Mouse (Mus musculus) liver, embryonic 13.5 days (tissue): ENCODE results near the gene Slc6a8. TPM values are rescaled to one million over a fixed set of nuclear protein-coding genes. Genes with fewer than 3 reads are reported as not detected.

ENCODE experiments used
- ATAC-seq: fragments of 200-750 bp; cut with Nextera tagmentation; 2 replicates; pipeline ENCODE4 v1.8.0; 2017; ENCODE audit warnings: low read depth, mild to moderate bottlenecking, moderate number of reproducible peaks, moderate library complexity
- DNase-seq: peaks from one replicate; pipeline ENCODE4 v3.0.0; 2022
- H3K27ac ChIP-seq: fragments of 300-500 bp; sonication (generic); 2 replicates; pipeline ENCODE4 v1.5.1; 2015; ENCODE audit warnings: moderate library complexity, mild to moderate bottlenecking, inconsistent platforms
- H3K27me3 ChIP-seq: fragments of 300-500 bp; sonication (generic); 2 replicates; pipeline ENCODE4 v1.6.1; 2015; ENCODE audit warnings: mild to moderate bottlenecking, inconsistent platforms
- H3K36me3 ChIP-seq: fragments of 300-500 bp; sonication (generic); 2 replicates; pipeline ENCODE4 v1.6.1; 2015; ENCODE audit warnings: mild to moderate bottlenecking, inconsistent platforms
- H3K4me1 ChIP-seq: fragments of 300-500 bp; sonication (generic); replicated peaks from 2 replicates; pipeline ENCODE4 v1.6.1; 2015; ENCODE audit warnings: inconsistent platforms
- H3K4me2 ChIP-seq: fragments of 300-500 bp; sonication (generic); 2 replicates; pipeline ENCODE4 v1.6.1; 2015; ENCODE audit warnings: inconsistent platforms, mild to moderate bottlenecking, moderate library complexity
- H3K4me3 ChIP-seq: fragments of 300-500 bp; sonication (generic); replicated peaks from 2 replicates; pipeline ENCODE4 v1.5.1; 2015; ENCODE audit warnings: mild to moderate bottlenecking, inconsistent platforms
- H3K9ac ChIP-seq: fragments of 300-500 bp; sonication (generic); 2 replicates; pipeline ENCODE4 v1.6.1; 2015; ENCODE audit warnings: mild to moderate bottlenecking, inconsistent platforms
- H3K9me3 ChIP-seq: fragments of 300-500 bp; sonication (generic); replicated peaks from 2 replicates; pipeline ENCODE4 v1.6.1; 2016; ENCODE audit warnings: inconsistent platforms
- WGBS: fragments of 180-500 bp; shearing (Covaris S2); methylation state at CpG from one replicate; pipeline ENCODE4 v1.1.7; 2015; ENCODE audit not compliant: insufficient replicate concordance; 5-methylcytosine and 5-hydroxymethylcytosine counted together
- polyA plus RNA-seq: library from polyadenylated mRNA; unstranded; fragments of >200 nt; fragmentation: Nextera tagmentation; extraction: Ambion mirVana; gene quantifications from 2 replicates; pipeline ENCODE4 v1.2.1, GENCODE M21; 2015

The Slc6a8 gene
- polyA plus RNA-seq = 0.38 and 0.41 TPM in 2 replicates

DNA sequence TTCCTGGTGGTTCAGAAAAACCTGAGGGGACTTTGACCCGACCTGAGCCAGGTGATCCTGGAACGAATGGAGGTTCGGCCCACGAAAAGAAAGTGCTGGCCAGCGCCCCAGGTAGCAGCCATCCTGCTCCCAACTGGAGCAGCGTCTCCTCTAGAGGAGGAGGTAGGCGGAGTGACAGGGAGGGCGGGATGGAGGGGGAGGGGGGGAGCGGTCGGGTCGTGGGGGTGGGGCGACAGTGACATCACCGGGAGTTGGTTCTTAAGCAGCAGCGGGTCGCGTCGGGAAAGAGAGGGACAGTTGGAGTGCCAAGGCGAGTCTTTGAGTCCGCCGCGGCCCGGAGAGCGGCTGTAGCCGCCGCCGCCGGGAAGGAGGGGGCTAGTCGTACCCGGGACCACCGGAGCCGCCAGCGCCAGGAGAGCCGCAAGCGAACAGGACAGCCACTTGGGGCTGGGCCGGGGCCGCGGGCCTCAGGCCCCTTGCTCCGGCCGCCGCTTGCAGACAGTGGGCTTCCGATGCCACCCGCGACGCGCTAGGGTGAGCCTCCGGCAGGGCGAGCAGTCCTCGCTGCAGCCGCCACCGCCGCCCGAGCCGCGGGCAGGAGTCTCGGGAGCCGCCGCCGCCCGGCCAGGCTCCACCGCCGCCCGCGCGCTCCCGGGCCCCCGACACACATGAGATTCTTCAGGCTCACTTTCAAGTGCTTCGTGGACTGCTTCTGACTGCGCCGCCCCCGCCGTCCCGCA, at the start of gene Slc6a8:
Gene Slc6a8, plus strand, starts transcription at position 272 of the 740 bp plus-strand sequence.
- Histone ChIP-seq H3K4me1 (no peaks in the 10 kb centered on the region), H3K27me3 (peaks cover 36% of the 10 kb centered on the region), H3K4me3 (peak within 1 kb of the TSS; percentile 56), H3K4me2 (peak within 1 kb of the TSS; percentile 72), H3K9me3 (no peaks in the 10 kb centered on the region), H3K36me3 (no peaks in the 10 kb centered on the region), H3K27ac (no peak within 1 kb of the TSS), H3K9ac (peak within 1 kb of the TSS; percentile 64)
- DNase-seq (no peak), ATAC-seq (peak; percentile 62)
- 12% methylated on average over 61 of the region's 72 CpGs for WGBS

DNA sequence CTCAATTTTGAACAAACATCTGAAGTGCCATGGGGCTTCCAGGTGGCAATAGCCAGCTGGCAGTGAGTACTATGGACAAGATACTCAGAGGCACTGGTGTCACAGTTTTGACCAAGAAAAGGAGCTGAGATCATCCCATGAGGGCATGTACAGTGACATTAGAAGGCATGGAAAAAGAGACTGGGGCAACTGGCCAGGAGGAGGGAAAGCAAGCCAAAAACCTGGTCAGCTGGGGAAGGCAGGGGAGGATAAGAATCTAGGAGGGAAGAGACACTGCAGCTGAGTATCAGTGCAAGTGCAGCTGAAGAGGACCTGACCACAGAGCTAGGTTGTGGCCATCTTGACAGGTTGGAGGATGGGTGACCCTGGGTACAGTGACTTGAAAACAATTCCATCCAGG, 46.0 kb upstream of the Slc6a8 start:
- Histone ChIP-seq H3K4me2 (no peak overlapping the region), H3K4me1 (no peaks in the 10 kb centered on the region), H3K9ac (no peak overlapping the region), H3K27me3 (peaks cover 4% of the 10 kb centered on the region; the same call in 1 of the 2 replicates), H3K36me3 (no peaks in the 10 kb centered on the region), H3K27ac (no peak overlapping the region), H3K4me3 (no peak overlapping the region), H3K9me3 (no peaks in the 10 kb centered on the region)
- DNase-seq (no peak), ATAC-seq (no peak)

DNA sequence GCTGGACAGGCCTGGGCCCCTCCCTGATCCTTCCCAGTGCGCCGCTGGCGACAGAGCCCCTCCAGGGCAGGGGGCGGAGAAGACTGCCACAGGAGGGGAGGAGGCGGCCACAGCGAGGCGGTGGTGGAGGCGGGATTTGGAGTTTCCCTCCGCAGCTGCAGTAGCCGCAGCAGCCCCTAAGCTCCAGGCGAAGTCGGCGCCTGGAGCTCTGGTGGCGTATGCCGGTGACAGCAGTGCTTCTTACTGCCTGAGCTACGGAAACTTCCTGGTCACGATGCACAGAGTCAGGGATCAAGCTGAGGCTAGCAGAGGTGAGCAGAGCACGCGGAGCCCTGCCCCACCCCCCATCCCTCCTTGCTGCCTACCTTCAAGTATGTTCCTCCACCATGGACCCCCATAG, 37.5 kb upstream of the Slc6a8 start:
- H3K27me3 ChIP-seq = peaks cover 77% of the 10 kb centered on the region
- H3K9me3 ChIP-seq = no peaks in the 10 kb centered on the region
- ATAC-seq (no peak), DNase-seq (no peak)
- no peak overlapping the region for H3K9ac ChIP-seq
- H3K4me1 ChIP-seq = no peaks in the 10 kb centered on the region
- H3K36me3 ChIP-seq = no peaks in the 10 kb centered on the region
- H3K27ac ChIP-seq = no peak overlapping the region
- H3K4me3 ChIP-seq = no peak overlapping the region
- WGBS = 7% methylated on average over 19 of the region's 19 CpGs
- 0 out of 2 replicates have a peak overlapping the region, but pooled peaks have one; percentile 21 for H3K4me2 ChIP-seq

DNA sequence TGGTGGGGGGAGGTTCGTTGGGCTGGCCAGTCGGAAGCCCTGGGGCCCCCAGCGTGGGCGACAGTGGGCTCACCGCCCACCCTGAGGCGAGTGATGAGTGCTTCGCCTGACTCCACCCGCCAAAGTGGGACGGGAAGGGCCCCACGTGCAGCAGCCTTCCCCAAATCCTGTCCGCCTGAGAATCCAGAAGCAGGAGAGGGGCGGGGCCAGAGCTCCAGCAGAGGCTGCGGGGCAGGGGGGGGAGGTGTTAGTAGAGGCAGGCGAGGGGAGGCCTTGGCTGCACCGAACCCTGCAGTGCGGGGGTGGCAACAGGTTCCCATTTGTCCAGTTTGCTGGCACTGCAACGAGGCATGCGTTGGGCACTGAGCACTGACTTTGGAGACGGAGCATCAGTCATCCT, 35.5 kb upstream of the Slc6a8 start:
- 15% methylated on average over 19 of the region's 19 CpGs for WGBS
- no peaks in the 10 kb centered on the region for H3K36me3 ChIP-seq
- no peak overlapping the region for H3K9ac ChIP-seq
- no peak overlapping the region for H3K27ac ChIP-seq
- no peak overlapping the region for H3K4me3 ChIP-seq
- ATAC-seq = no peak
- DNase-seq = no peak
- H3K27me3 ChIP-seq = peaks cover 84% of the 10 kb centered on the region
- peak overlapping the region; percentile 39 for H3K4me2 ChIP-seq
- H3K4me1 ChIP-seq = no peaks in the 10 kb centered on the region
- no peaks in the 10 kb centered on the region for H3K9me3 ChIP-seq

DNA sequence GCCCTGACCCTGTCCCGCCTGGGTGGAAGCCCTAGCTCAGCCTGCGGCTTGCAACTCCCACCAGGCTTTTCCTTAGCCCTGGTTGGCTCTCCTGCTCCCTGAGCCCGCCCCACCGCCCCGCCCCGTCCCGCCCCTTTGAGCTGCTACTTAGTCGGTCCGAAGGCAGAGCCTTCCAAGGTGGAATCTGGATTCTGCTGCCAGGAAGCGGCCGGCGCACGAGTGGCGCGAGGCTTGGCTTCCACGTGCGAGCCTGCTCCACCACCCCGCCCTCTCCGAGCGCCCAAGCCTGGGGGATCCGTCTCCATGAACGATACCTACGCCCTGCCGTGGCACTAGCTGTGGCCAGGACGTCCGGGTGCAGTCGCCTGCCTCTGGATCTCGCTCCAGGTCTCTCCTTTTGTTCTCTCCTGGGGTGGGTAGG, 33.7 kb upstream of the Slc6a8 start, which contains the start of gene Dusp9:
Gene Dusp9, plus strand, starts transcription at position 165 of the 421 bp plus-strand sequence.
- peaks cover 77% of the 10 kb centered on the region for H3K27me3 ChIP-seq
- WGBS = 12% methylated on average over 28 of the region's 28 CpGs

DNA sequence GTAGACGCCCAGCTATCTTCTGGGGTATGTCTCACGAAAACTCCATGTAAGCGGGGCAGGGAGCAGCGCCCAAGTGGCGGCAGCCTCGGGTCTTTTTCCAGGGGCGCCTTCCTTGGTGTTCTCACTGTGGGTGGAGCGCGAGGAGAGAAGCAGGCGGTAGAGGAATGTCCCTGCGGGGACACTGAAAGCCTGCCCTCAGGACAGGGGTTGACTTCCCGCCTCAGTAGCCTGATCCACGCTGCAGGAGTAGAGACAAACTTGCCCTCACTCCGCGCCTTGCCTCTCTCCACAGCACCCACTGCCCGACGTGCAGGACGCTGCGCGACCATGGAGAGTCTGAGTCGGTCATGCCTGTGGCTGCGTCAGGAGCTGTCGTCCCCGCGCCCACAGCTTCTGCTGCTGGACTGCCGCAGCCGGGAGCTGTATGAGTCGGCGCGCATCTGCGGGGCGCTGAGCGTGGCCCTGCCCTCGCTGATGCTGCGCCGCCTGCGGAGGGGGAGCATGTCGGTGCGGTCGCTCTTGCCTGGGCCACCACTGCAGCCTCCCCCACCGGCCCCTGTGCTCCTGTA, 33.0 kb upstream of the Slc6a8 start:
- WGBS = 15% methylated on average over 41 of the region's 41 CpGs
- Histone ChIP-seq H3K9ac (peak overlapping the region; percentile 29; the same call in 1 of the 2 replicates), H3K4me1 (no peaks in the 10 kb centered on the region), H3K27me3 (peaks cover 70% of the 10 kb centered on the region), H3K36me3 (no peaks in the 10 kb centered on the region), H3K9me3 (no peaks in the 10 kb centered on the region), H3K27ac (no peak overlapping the region), H3K4me2 (peak overlapping the region; percentile 58), H3K4me3 (peak overlapping the region; percentile 52)
- DNase-seq = no peak
- no peak for ATAC-seq

More for the DNA sequence above, 33.7 kb upstream of the Slc6a8 start, which contains the start of gene Dusp9:
- ATAC-seq (peak; percentile 80), DNase-seq (peak; percentile 22)
- H3K4me1 ChIP-seq = no peaks in the 10 kb centered on the region
- no peak within 1 kb of the TSS for H3K27ac ChIP-seq
- H3K9me3 ChIP-seq = no peaks in the 10 kb centered on the region
- H3K9ac ChIP-seq = peak within 1 kb of the TSS; percentile 43
- peak within 1 kb of the TSS; percentile 52 for H3K4me3 ChIP-seq
- no peaks in the 10 kb centered on the region for H3K36me3 ChIP-seq
- peak within 1 kb of the TSS; percentile 58 for H3K4me2 ChIP-seq

DNA sequence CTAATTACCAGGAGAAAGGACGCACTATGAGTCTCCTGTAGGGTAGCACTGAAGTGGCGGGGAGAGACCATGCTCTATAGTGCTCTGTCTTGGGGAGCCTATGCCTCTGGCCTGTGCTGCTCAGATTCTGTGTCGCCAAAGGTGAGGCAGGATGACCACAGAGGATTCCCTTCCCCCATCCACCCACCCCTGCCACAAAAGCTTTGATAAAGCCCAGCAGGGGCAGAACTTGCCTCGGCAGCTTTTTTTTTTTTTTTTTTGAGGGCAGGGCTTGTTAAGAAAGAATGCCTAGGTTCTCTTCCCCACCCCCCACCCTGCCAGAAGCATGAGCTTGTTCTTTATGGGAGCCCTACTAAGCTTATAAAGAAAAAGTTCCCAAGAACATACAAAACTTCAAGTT, 27.8 kb upstream of the Slc6a8 start:
- Histone ChIP-seq H3K9ac (no peak overlapping the region), H3K9me3 (no peaks in the 10 kb centered on the region), H3K4me1 (no peaks in the 10 kb centered on the region), H3K4me3 (no peak overlapping the region), H3K27me3 (peaks cover 20% of the 10 kb centered on the region), H3K36me3 (no peaks in the 10 kb centered on the region), H3K4me2 (no peak overlapping the region), H3K27ac (no peak overlapping the region)
- ATAC-seq = no peak
- WGBS = 26% methylated on average over 4 of the region's 4 CpGs
- no peak for DNase-seq

DNA sequence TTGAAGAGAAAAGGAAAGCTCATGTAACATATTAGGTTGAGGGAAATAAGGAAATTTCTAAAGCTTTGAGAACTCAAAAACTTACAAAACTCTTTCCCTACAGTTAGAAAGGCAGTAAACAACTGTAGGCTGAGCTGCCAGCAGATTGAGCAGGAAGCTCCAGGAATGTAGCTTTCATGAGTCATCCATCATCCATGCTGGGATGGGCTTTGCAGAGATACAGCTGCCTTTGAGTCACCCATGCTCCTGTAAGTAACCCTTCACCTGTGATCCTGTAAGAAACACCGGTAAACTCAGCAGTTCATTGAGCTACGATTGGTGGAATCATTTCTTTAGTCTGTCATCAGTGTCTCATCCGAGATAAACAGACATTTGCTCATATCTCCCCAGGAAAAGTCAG, 22.1 kb upstream of the Slc6a8 start:
- DNase-seq (no peak), ATAC-seq (no peak)
- H3K4me2 ChIP-seq = no peak overlapping the region
- no peaks in the 10 kb centered on the region for H3K36me3 ChIP-seq
- no peak overlapping the region for H3K27ac ChIP-seq
- H3K27me3 ChIP-seq = no peaks in the 10 kb centered on the region
- no peaks in the 10 kb centered on the region for H3K4me1 ChIP-seq
- no peak overlapping the region for H3K4me3 ChIP-seq
- 54% methylated on average over 3 of the region's 3 CpGs for WGBS
- H3K9ac ChIP-seq = no peak overlapping the region
- H3K9me3 ChIP-seq = no peaks in the 10 kb centered on the region

DNA sequence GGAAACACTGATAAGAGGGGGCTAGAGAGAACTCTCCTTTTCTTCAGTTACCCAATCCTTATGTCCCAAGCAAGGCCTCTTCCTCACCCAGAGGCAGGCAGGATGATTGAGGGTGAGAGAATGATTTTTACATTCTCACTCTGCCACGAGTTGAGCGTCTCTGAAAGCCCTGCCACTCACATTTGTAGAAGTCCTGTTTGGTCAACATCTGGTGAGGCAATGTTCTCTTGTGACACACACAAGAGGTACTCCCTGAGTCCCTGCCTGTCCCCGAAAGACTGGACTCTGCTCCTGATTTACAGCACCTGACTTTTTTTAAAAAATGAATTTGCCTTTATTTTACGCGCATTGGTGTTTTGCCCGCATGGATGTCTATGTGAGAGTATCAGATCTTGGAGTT, 19.6 kb upstream of the Slc6a8 start:
- H3K4me3 ChIP-seq = no peak overlapping the region
- no peaks in the 10 kb centered on the region for H3K27me3 ChIP-seq
- no peaks in the 10 kb centered on the region for H3K9me3 ChIP-seq
- H3K9ac ChIP-seq = no peak overlapping the region
- ATAC-seq = no peak
- no peaks in the 10 kb centered on the region for H3K36me3 ChIP-seq
- no peak for DNase-seq
- WGBS = 65% methylated on average over 6 of the region's 6 CpGs
- no peak overlapping the region for H3K4me2 ChIP-seq
- H3K4me1 ChIP-seq = no peaks in the 10 kb centered on the region
- no peak overlapping the region for H3K27ac ChIP-seq

DNA sequence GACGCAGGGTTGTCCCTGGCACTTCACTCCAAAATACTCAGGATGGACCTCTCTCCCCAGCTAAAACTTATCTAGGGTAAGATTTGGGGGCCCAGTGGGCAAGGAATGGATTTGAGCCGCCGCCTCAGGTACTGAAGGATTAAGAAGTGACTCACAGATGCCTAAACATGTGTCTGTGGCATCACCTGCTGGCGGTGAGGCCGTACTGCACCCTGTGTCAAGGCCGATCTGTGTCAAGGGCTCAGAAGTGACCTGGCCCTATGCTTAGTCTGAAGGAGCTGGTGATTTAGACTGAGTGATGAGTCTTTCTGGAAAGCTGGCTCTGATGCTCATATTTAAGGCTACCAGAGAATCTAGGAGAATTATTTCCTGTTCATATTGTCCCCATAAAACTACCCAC, 18.8 kb upstream of the Slc6a8 start:
- ATAC-seq = peak; percentile 45; the same call in 1 of the 2 replicates

DNA sequence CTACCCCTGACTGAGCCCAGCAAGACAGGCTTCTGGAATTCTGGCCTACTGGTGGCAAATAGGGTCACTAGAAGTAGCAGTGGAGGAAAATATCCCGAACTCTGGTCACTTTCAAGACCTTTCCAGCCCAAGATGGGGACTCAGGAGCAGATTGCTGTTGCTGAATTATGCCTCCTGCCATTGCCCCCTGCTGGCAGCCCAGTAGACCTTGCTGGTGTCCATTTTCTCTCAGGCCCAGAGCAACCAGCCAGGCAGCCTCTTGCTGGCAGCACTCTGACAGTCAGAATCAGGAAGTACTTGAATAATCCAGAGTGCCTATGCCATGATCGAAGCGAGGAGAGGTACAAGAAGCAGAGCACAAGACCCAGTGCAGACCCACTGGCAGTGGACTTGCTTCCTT, 17.4 kb upstream of the Slc6a8 start:
- WGBS = 41% methylated on average over 3 of the region's 3 CpGs
- ATAC-seq (no peak), DNase-seq (no peak)
- H3K9me3 ChIP-seq = no peaks in the 10 kb centered on the region
- H3K4me3 ChIP-seq = no peak overlapping the region
- H3K27ac ChIP-seq = no peak overlapping the region
- H3K27me3 ChIP-seq = peaks cover 12% of the 10 kb centered on the region
- H3K9ac ChIP-seq = no peak overlapping the region
- H3K4me2 ChIP-seq = no peak overlapping the region
- no peaks in the 10 kb centered on the region for H3K4me1 ChIP-seq
- H3K36me3 ChIP-seq = no peaks in the 10 kb centered on the region

More for the DNA sequence above, 18.8 kb upstream of the Slc6a8 start:
- Histone ChIP-seq H3K9me3 (no peaks in the 10 kb centered on the region), H3K4me3 (no peak overlapping the region), H3K4me1 (no peaks in the 10 kb centered on the region), H3K4me2 (no peak overlapping the region), H3K9ac (no peak overlapping the region), H3K36me3 (no peaks in the 10 kb centered on the region), H3K27me3 (no peaks in the 10 kb centered on the region), H3K27ac (no peak overlapping the region)
- no peak for DNase-seq
- 8% methylated on average over 6 of the region's 6 CpGs for WGBS

DNA sequence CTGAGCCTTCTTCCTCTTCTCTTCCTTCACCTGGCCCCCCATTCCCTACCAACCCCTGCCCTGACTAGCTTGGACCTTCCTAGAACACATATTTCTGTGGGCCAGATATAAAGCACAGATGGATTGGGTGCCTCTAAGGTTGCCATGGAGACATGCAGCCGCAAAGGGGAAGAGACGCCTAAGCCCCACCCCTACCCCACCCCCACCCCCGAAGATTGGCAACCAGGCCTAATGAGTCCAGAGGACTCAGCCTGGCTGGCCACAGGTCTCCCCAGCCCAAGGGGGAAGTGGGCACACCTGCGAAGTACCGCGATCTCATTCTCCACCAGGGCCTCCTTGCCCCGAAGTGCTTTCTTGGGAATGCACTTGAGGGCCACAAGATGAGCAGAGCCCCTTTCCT, 14.6 kb upstream of the Slc6a8 start:
- WGBS = 32% methylated on average over 7 of the region's 7 CpGs

More for the DNA sequence above, 14.6 kb upstream of the Slc6a8 start:
- no peak for DNase-seq
- Histone ChIP-seq H3K4me1 (no peaks in the 10 kb centered on the region), H3K9ac (no peak overlapping the region), H3K4me2 (no peak overlapping the region), H3K4me3 (no peak overlapping the region), H3K27ac (no peak overlapping the region), H3K9me3 (no peaks in the 10 kb centered on the region), H3K36me3 (no peaks in the 10 kb centered on the region), H3K27me3 (peaks cover 14% of the 10 kb centered on the region)
- ATAC-seq = no peak
